Mouse (Mus musculus) kidney, embryonic 16.5 days (tissue): ENCODE results near the gene Acad10. TPM values are rescaled to one million over a fixed set of nuclear protein-coding genes. Genes with fewer than 3 reads are reported as not detected.
"Not testable (repeated sequence)": the region's sequence is repeated elsewhere in the genome, so short reads cannot be mapped to it uniquely, and the experiment has no call there.

Source experiments
- ATAC-seq: fragments of 200-750 bp; cut with Nextera tagmentation; 2 replicates; pipeline ENCODE4 v1.8.0; 2017; ENCODE audit warnings: moderate TSS enrichment; ENCODE audit not compliant: low FRiP score, low TSS enrichment
- H3K27ac ChIP-seq: fragments of 300-500 bp; sonication (generic); 2 replicates; pipeline ENCODE4 v1.5.1; 2014; ENCODE audit warnings: low read length
- H3K27me3 ChIP-seq: fragments of 300-500 bp; sonication (generic); 2 replicates; pipeline ENCODE4 v1.6.1; 2014; ENCODE audit warnings: low read length, control low read depth, mixed read lengths; ENCODE audit not compliant: insufficient read depth
- H3K36me3 ChIP-seq: fragments of 300-500 bp; sonication (generic); 2 replicates; pipeline ENCODE4 v1.6.1; 2014; ENCODE audit warnings: low read length, control low read depth, mixed read lengths; ENCODE audit not compliant: insufficient read depth
- H3K4me1 ChIP-seq: fragments of 300-500 bp; sonication (generic); 2 replicates; pipeline ENCODE4 v1.6.1; 2014; ENCODE audit warnings: low read length, control low read depth, mixed read lengths; ENCODE audit not compliant: insufficient read depth
- H3K4me2 ChIP-seq: fragments of 300-500 bp; sonication (generic); replicated peaks from 2 replicates; pipeline ENCODE4 v1.6.1; 2014; ENCODE audit warnings: low read depth, low read length
- H3K4me3 ChIP-seq: fragments of 300-500 bp; sonication (generic); 2 replicates; pipeline ENCODE4 v1.5.1; 2014; ENCODE audit warnings: mild to moderate bottlenecking, low read length
- H3K9ac ChIP-seq: fragments of 300-500 bp; sonication (generic); replicated peaks from 2 replicates; pipeline ENCODE4 v1.6.1; 2014; ENCODE audit warnings: low read length
- H3K9me3 ChIP-seq: fragments of 300-500 bp; sonication (generic); 2 replicates; pipeline ENCODE4 v1.6.1; 2016; ENCODE audit warnings: low read length, control low read depth
- WGBS: fragments of 180-500 bp; shearing (Covaris S2); extraction: QIAGEN DNeasy Blood & Tissue Kit; methylation state at CpG from one replicate; pipeline ENCODE4 v1.1.7; 2014; 5-methylcytosine and 5-hydroxymethylcytosine counted together
- polyA plus RNA-seq: library from polyadenylated mRNA; unstranded; fragments of >200 nt; fragmentation: Nextera tagmentation; extraction: Ambion mirVana; gene quantifications from 2 replicates; pipeline ENCODE4 v1.2.1, GENCODE M21; 2015

Acad10 gene
- polyA plus RNA-seq, 1 experiment from 2014 or later, result 5.7 TPM

- Histone ChIP-seq H3K4me1 (peaks cover 12% of the 10 kb centered on the region), H3K4me2 (peak overlapping the region; percentile 78), H3K9me3 (no peaks in the 10 kb centered on the region), H3K27ac (no peak overlapping the region), H3K27me3 (no peaks in the 10 kb centered on the region), H3K4me3 (peak overlapping the region; percentile 83), H3K36me3 (peaks cover 19% of the 10 kb centered on the region), H3K9ac (peak overlapping the region; percentile 83)
- WGBS, result 71% methylated on average over 5 of the region's 5 CpGs
- no peak for ATAC-seq
These were observed 1.2 kb upstream of the Acad10 start for GRCm38 (mm10) chr5:121661494-121661893.

- Histone ChIP-seq H3K27ac (no peak overlapping the region), H3K9me3 (no peaks in the 10 kb centered on the region), H3K4me3 (peak overlapping the region; percentile 83), H3K4me1 (peaks cover 12% of the 10 kb centered on the region), H3K4me2 (peak overlapping the region; percentile 78), H3K27me3 (no peaks in the 10 kb centered on the region), H3K36me3 (peaks cover 16% of the 10 kb centered on the region), H3K9ac (peak overlapping the region; percentile 83)
- ATAC-seq, result peak; percentile 66
- WGBS, result 1% methylated on average over 26 of the region's 26 CpGs
These were observed 562 bp upstream of the Acad10 start for GRCm38 (mm10) chr5:121660897-121661254.

- ATAC-seq, H3K27ac ChIP-seq: not testable (repeated sequence)
- WGBS, result 91% methylated on average over 6 of the region's 6 CpGs
These were observed 2.7 kb downstream of the Acad10 start for GRCm38 (mm10) chr5:121657656-121658055.

GRCm38 (mm10) chr5:121656866-121657265, 3.4 kb downstream of the Acad10 start:
- 69% methylated on average over 6 of the region's 6 CpGs for WGBS

More at GRCm38 (mm10) chr5:121657656-121658055, 2.7 kb downstream of the Acad10 start:
- not testable (repeated sequence) for H3K9ac ChIP-seq, H3K4me3 ChIP-seq, H3K27me3 ChIP-seq, H3K4me2 ChIP-seq, H3K9me3 ChIP-seq, H3K36me3 ChIP-seq
- H3K4me1 ChIP-seq, result peaks cover 12% of the 10 kb centered on the region

GRCm38 (mm10) chr5:121654526-121654925, 5.8 kb downstream of the Acad10 start:
- H3K4me1 ChIP-seq, result no peaks in the 10 kb centered on the region
- no peak overlapping the region for H3K4me3 ChIP-seq
- no peak for ATAC-seq
- no peak overlapping the region for H3K9ac ChIP-seq
- H3K27ac ChIP-seq, result no peak overlapping the region
- H3K4me2 ChIP-seq, result no peak overlapping the region
- no peaks in the 10 kb centered on the region for H3K9me3 ChIP-seq
- H3K27me3 ChIP-seq, result no peaks in the 10 kb centered on the region
- WGBS, result 83% methylated on average over 4 of the region's 4 CpGs
- H3K36me3 ChIP-seq, result no peaks in the 10 kb centered on the region

More at GRCm38 (mm10) chr5:121656866-121657265, 3.4 kb downstream of the Acad10 start:
- not testable (repeated sequence) for H3K4me3 ChIP-seq, H3K36me3 ChIP-seq, H3K9ac ChIP-seq, H3K27ac ChIP-seq, H3K9me3 ChIP-seq, H3K27me3 ChIP-seq, H3K4me2 ChIP-seq, ATAC-seq
- peaks cover 11% of the 10 kb centered on the region for H3K4me1 ChIP-seq

GRCm38 (mm10) chr5:121649134-121649533, 11.2 kb downstream of the Acad10 start:
- no peaks in the 10 kb centered on the region for H3K36me3 ChIP-seq
- no peak for ATAC-seq
- H3K27ac ChIP-seq, result no peak overlapping the region
- H3K4me3 ChIP-seq, result no peak overlapping the region
- no peak overlapping the region for H3K9ac ChIP-seq
- no peaks in the 10 kb centered on the region for H3K9me3 ChIP-seq
- no peaks in the 10 kb centered on the region for H3K4me1 ChIP-seq
- WGBS, result 33% methylated on average over 7 of the region's 7 CpGs
- H3K4me2 ChIP-seq, result no peak overlapping the region
- H3K27me3 ChIP-seq, result no peaks in the 10 kb centered on the region

- Histone ChIP-seq H3K4me2 (no peak overlapping the region), H3K27ac (no peak overlapping the region), H3K27me3 (no peaks in the 10 kb centered on the region), H3K9ac (no peak overlapping the region), H3K9me3 (no peaks in the 10 kb centered on the region), H3K36me3 (no peaks in the 10 kb centered on the region), H3K4me3 (no peak overlapping the region), H3K4me1 (no peaks in the 10 kb centered on the region)
- WGBS, result 85% methylated on average over 9 of the region's 9 CpGs
- ATAC-seq, result no peak
These were observed 20.7 kb downstream of the Acad10 start for GRCm38 (mm10) chr5:121639601-121640000.

- H3K27me3 ChIP-seq, result no peaks in the 10 kb centered on the region
- no peak for ATAC-seq
- 80% methylated on average over 6 of the region's 6 CpGs for WGBS
- no peaks in the 10 kb centered on the region for H3K4me1 ChIP-seq
- no peak overlapping the region for H3K27ac ChIP-seq
- H3K9ac ChIP-seq, result no peak overlapping the region
- no peaks in the 10 kb centered on the region for H3K36me3 ChIP-seq
- H3K9me3 ChIP-seq, result no peaks in the 10 kb centered on the region
- H3K4me2 ChIP-seq, result no peak overlapping the region
- H3K4me3 ChIP-seq, result no peak overlapping the region
These were observed 23.0 kb downstream of the Acad10 start for GRCm38 (mm10) chr5:121637296-121637695.

- ATAC-seq, result no peak
- 89% methylated on average over 5 of the region's 5 CpGs for WGBS
These were observed 25.6 kb downstream of the Acad10 start for GRCm38 (mm10) chr5:121634668-121635067.

GRCm38 (mm10) chr5:121632804-121633203, 27.5 kb downstream of the Acad10 start:
- Histone ChIP-seq H3K4me2 (no peak overlapping the region), H3K9ac (no peak overlapping the region), H3K4me1 (no peaks in the 10 kb centered on the region), H3K9me3 (no peaks in the 10 kb centered on the region), H3K4me3 (no peak overlapping the region), H3K36me3 (no peaks in the 10 kb centered on the region), H3K27me3 (no peaks in the 10 kb centered on the region), H3K27ac (no peak overlapping the region)
- WGBS, result 38% methylated on average over 3 of the region's 3 CpGs
- ATAC-seq, result no peak; the same call in 1 of the 2 replicates

More at GRCm38 (mm10) chr5:121634668-121635067, 25.6 kb downstream of the Acad10 start:
- Histone ChIP-seq H3K9me3 (no peaks in the 10 kb centered on the region), H3K4me1 (no peaks in the 10 kb centered on the region), H3K36me3 (no peaks in the 10 kb centered on the region), H3K4me3 (no peak overlapping the region), H3K4me2 (no peak overlapping the region), H3K27ac (no peak overlapping the region), H3K9ac (no peak overlapping the region), H3K27me3 (no peaks in the 10 kb centered on the region)
